In genomic region chr19:60791164-60791563, GRCm38 (mm10) we compare ENCODE assay signal across 8 mouse cellular contexts. TPM values are rescaled to one million over a fixed set of nuclear protein-coding genes. Genes with fewer than 3 reads are reported as not detected.
DNase-seq lines count a peak whose midpoint lies in the region; ATAC-seq and TF ChIP-seq lines count a peak whose summit lies in the region.

No protein-coding gene starts in this region.

- TF ChIP-seq CTCF in heart, postnatal 0 days (IDR thresholded peaks at IDR 0.05; ENCODE audit: low read depth), result no peak
- no peak for TF ChIP-seq CTCF in MEL (IDR thresholded peaks at IDR 0.05 in 2 of 3, conservative IDR thresholded peaks at IDR 0.05 in 1 of 3; ENCODE audit: control insufficient read depth in 1 of 3, insufficient read depth in 1 of 3, low read depth in 2 of 3, low read length in 3 of 3, poor library complexity in 1 of 3, severe bottlenecking in 1 of 3)
- TF ChIP-seq CTCF in liver, postnatal 0 days (IDR thresholded peaks at IDR 0.05; ENCODE audit: low read depth), result no peak

- peak overlapping the region; percentile 99 for H3K27ac ChIP-seq in heart, postnatal 0 days (ENCODE audit: low read depth)
- H3K27ac ChIP-seq in MEL (ENCODE audit: control insufficient read depth, low read depth, low read length), result peak overlapping the region; percentile 96
- peak overlapping the region; percentile 97 for H3K27ac ChIP-seq in forebrain, embryonic 15.5 days (replicated peaks)
- peak overlapping the region; percentile 100 for H3K27ac ChIP-seq in liver, postnatal 0 days (ENCODE audit: low read depth)

- peaks cover 20% of the 10 kb centered on the region for H3K4me1 ChIP-seq in heart, postnatal 0 days (ENCODE audit: control insufficient read depth, insufficient read depth)
- peaks cover 23 to 35% of the 10 kb centered on the region in 2 experiments for H3K4me1 ChIP-seq in MEL (ENCODE audit: control insufficient read depth in 1 of 2, insufficient read depth in 2 of 2, low read length in 2 of 2)
- H3K4me1 ChIP-seq in forebrain, embryonic 15.5 days, result peaks cover 34% of the 10 kb centered on the region
- peaks cover 23% of the 10 kb centered on the region for H3K4me1 ChIP-seq in liver, postnatal 0 days (ENCODE audit: insufficient read depth)

- TF ChIP-seq RAD21 in MEL (IDR thresholded peaks at IDR 0.05; ENCODE audit: low read depth, low read length), result no peak; the same call in 1 of the 2 replicates

- intact Hi-C loops in heart, postnatal 25 days (cut with DNase I), result no loop called here

- H3K79me2 ChIP-seq in MEL (ENCODE audit: control insufficient read depth, insufficient read depth, low read length, poor library complexity), result peaks cover 42% of the 10 kb centered on the region

- H3K27me3 ChIP-seq in heart, postnatal 0 days (ENCODE audit: control insufficient read depth, insufficient read depth, low read length), result no peaks in the 10 kb centered on the region
- no peaks in the 10 kb centered on the region for H3K27me3 ChIP-seq in MEL (ENCODE audit: control insufficient read depth in 1 of 2, insufficient read depth in 2 of 2, low read length in 2 of 2)
- H3K27me3 ChIP-seq in forebrain, embryonic 15.5 days, result no peaks in the 10 kb centered on the region
- H3K27me3 ChIP-seq in liver, postnatal 0 days (ENCODE audit: insufficient read depth, low read length), result no peaks in the 10 kb centered on the region

- no peaks in the 10 kb centered on the region for H3K9me3 ChIP-seq in heart, postnatal 0 days (replicated peaks; ENCODE audit: control insufficient read depth, low read length)
- no peaks in the 10 kb centered on the region for H3K9me3 ChIP-seq in MEL (replicated peaks; ENCODE audit: insufficient read depth, low read length)
- no peaks in the 10 kb centered on the region for H3K9me3 ChIP-seq in forebrain, embryonic 15.5 days
- H3K9me3 ChIP-seq in liver, postnatal 0 days (ENCODE audit: low read length), result no peaks in the 10 kb centered on the region

- no peak for DNase-seq in heart, postnatal 0 days (ENCODE audit: low spot score)
- DNase-seq in heart, postnatal 25 days (ENCODE audit: low spot score), result no peak
- no peak for DNase-seq in MEL (ENCODE audit: low read depth, low spot score)
- no peak for DNase-seq in liver, postnatal 0 days
- DNase-seq in urinary bladder, adult 18-20 months (ENCODE audit: low spot score in 2 of 2), result no peak
- DNase-seq in right cerebral cortex, adult 18-20 months, result no peak
- no peak for DNase-seq in ovary, postnatal 10 days (ENCODE audit: low spot score)

- TF ChIP-seq EP300 in heart, postnatal 0 days (IDR thresholded peaks at IDR 0.05; ENCODE audit: low read depth), result 0 out of 2 replicates have a peak, but pooled peaks have one; percentile 38
- no peak for TF ChIP-seq EP300 in MEL (IDR thresholded peaks at IDR 0.05; ENCODE audit: low read depth in 1 of 2, low read length in 2 of 2)
- no peak for TF ChIP-seq EP300 in liver, postnatal 0 days (IDR thresholded peaks at IDR 0.05; ENCODE audit: low read depth)

- H3K9ac ChIP-seq in heart, postnatal 0 days (replicated peaks; ENCODE audit: low read depth, low read length), result peak overlapping the region; percentile 96
- H3K9ac ChIP-seq in MEL (ENCODE audit: control insufficient read depth, low read depth, low read length, poor library complexity, severe bottlenecking), result peak overlapping the region; percentile 88
- H3K9ac ChIP-seq in forebrain, embryonic 15.5 days (replicated peaks), result peak overlapping the region; percentile 100
- peak overlapping the region; percentile 99 for H3K9ac ChIP-seq in liver, postnatal 0 days (replicated peaks)

- 17% methylated on average over 9 of the region's 9 CpGs for WGBS in heart, postnatal 0 days
- 11% methylated on average over 9 of the region's 9 CpGs for WGBS in forebrain, embryonic 15.5 days
- 16% methylated on average over 9 of the region's 9 CpGs for WGBS in liver, postnatal 0 days (ENCODE audit: insufficient replicate concordance)

- no peak for ATAC-seq in heart, postnatal 0 days (ENCODE audit: insufficient read depth, low read depth)
- ATAC-seq in forebrain, embryonic 15.5 days (replicated peaks), result 0 out of 2 replicates have a peak, but pooled peaks have one; percentile 18
- ATAC-seq in liver, postnatal 0 days, result no peak

- peak overlapping the region; percentile 73 for H3K4me2 ChIP-seq in heart, postnatal 0 days (ENCODE audit: low read depth, low read length)
- peak overlapping the region; percentile 55 for H3K4me2 ChIP-seq in forebrain, embryonic 15.5 days (replicated peaks)
- H3K4me2 ChIP-seq in liver, postnatal 0 days (ENCODE audit: low read depth, low read length), result peak overlapping the region; percentile 75

- TF ChIP-seq POLR2A in MEL (IDR thresholded peaks at IDR 0.05; ENCODE audit: control insufficient read depth in 1 of 2, insufficient read depth in 1 of 2, low read depth in 1 of 2, low read length in 2 of 2, poor library complexity in 1 of 2), result no peak

- H3K4me3 ChIP-seq in heart, postnatal 0 days (ENCODE audit: low read depth, low read length), result peak overlapping the region; percentile 89
- peak overlapping the region; percentile 65 to 87 for H3K4me3 ChIP-seq in MEL (ENCODE audit: control insufficient read depth in 1 of 2, insufficient read depth in 1 of 2, low read depth in 2 of 2, low read length in 2 of 2)
- peak overlapping the region; percentile 100 for H3K4me3 ChIP-seq in forebrain, embryonic 15.5 days
- peak overlapping the region; percentile 72 for H3K4me3 ChIP-seq in liver, postnatal 0 days (ENCODE audit: low read depth, low read length)

- no peaks in the 10 kb centered on the region for H3K36me3 ChIP-seq in heart, postnatal 0 days (replicated peaks; ENCODE audit: control insufficient read depth, insufficient read depth, low read length)
- H3K36me3 ChIP-seq in MEL (ENCODE audit: control insufficient read depth in 1 of 2, insufficient read depth in 2 of 2, low read length in 2 of 2), result peaks cover 17 to 48% of the 10 kb centered on the region in 2 experiments
- H3K36me3 ChIP-seq in forebrain, embryonic 15.5 days, result no peaks in the 10 kb centered on the region
- H3K36me3 ChIP-seq in liver, postnatal 0 days (replicated peaks; ENCODE audit: insufficient read depth, low read length), result no peaks in the 10 kb centered on the region

TF ChIP-seq in MEL, 35 proteins besides CTCF, POLR2A, EP300 and RAD21:
- TF ChIP-seq MAX (IDR thresholded peaks at IDR 0.05; ENCODE audit: low read length), result no peak
- no peak for TF ChIP-seq SMC3 (IDR thresholded peaks at IDR 0.05; ENCODE audit: low read depth, low read length)
- TF ChIP-seq POLR2AphosphoS2 (IDR thresholded peaks at IDR 0.05; ENCODE audit: low read length), result no peak
- no peak for TF ChIP-seq KAT2A (conservative IDR thresholded peaks at IDR 0.05; ENCODE audit: low read depth, low read length)
- TF ChIP-seq USF2 (IDR thresholded peaks at IDR 0.05; ENCODE audit: borderline replicate concordance in 1 of 2, insufficient read depth in 1 of 2, low read depth in 1 of 2, low read length in 2 of 2), result no peak
- no peak for TF ChIP-seq E2F4 (IDR thresholded peaks at IDR 0.05; ENCODE audit: borderline replicate concordance, low read depth, low read length)
- peak; percentile 91 for TF ChIP-seq CHD1 (IDR thresholded peaks at IDR 0.05; ENCODE audit: low read depth, low read length)
- TF ChIP-seq UBTF (IDR thresholded peaks at IDR 0.05; ENCODE audit: borderline replicate concordance, insufficient read depth, low read depth, low read length), result no peak

RNA-seq across cellular contexts. Expression of gene Eif3a, which starts 0.7 kb away (rescaled TPM):
- total RNA-seq in heart, postnatal 0 days (2014; rRNA removed; ENCODE audit: low replicate concordance), result 75.1 and 75.4 TPM in 2 replicates
- 71.0 and 75.5 TPM in 2 replicates for polyA plus RNA-seq in heart, postnatal 0 days (2015; fragmentation: Nextera tagmentation; extraction: Ambion mirVana)
- 100 to 1,000 TPM; 103 to 106 TPM for total RNA-seq in heart, postnatal 25 days (2021)
- total RNA-seq in MEL (2012; rRNA removed), result 331 and 352 TPM in 2 replicates
- polyA plus RNA-seq in MEL (2012; ENCODE audit: insufficient read depth in 1 of 2, insufficient read length in 2 of 2, low read depth in 1 of 2, low replicate concordance in 2 of 2, missing spikeins in 1 of 2), result 100 to 1,000 TPM; 424 to 914 TPM
- 110 and 113 TPM in 2 replicates for polyA plus RNA-seq in forebrain, embryonic 15.5 days (2015; fragmentation: Nextera tagmentation; extraction: Ambion mirVana)
- 48.7 and 54.8 TPM in 2 replicates for polyA plus RNA-seq in liver, postnatal 0 days (2015; fragmentation: Nextera tagmentation; extraction: Ambion mirVana)

RNA-seq across cellular contexts. Expression of gene Fam45a, which starts 20.2 kb away (rescaled TPM):
- total RNA-seq in heart, postnatal 0 days (2014; rRNA removed; ENCODE audit: low replicate concordance), result 14.1 and 23.0 TPM in 2 replicates
- 13.4 and 15.0 TPM in 2 replicates for polyA plus RNA-seq in heart, postnatal 0 days (2015; fragmentation: Nextera tagmentation; extraction: Ambion mirVana)
- 10 to 100 TPM; 15.5 to 17.6 TPM for total RNA-seq in heart, postnatal 25 days (2021)
- 12.1 and 13.0 TPM in 2 replicates for total RNA-seq in MEL (2012; rRNA removed)
- polyA plus RNA-seq in MEL (2012; ENCODE audit: insufficient read depth in 1 of 2, insufficient read length in 2 of 2, low read depth in 1 of 2, low replicate concordance in 2 of 2, missing spikeins in 1 of 2), result 10 to 100 TPM in 1 of 2 experiments, not detected in 1; 20.4 TPM
- 41.4 and 42.9 TPM in 2 replicates for polyA plus RNA-seq in forebrain, embryonic 15.5 days (2015; fragmentation: Nextera tagmentation; extraction: Ambion mirVana)
- polyA plus RNA-seq in liver, postnatal 0 days (2015; fragmentation: Nextera tagmentation; extraction: Ambion mirVana), result 17.3 and 18.9 TPM in 2 replicates

RNA-seq across cellular contexts. Expression of gene Nanos1, which starts 35.4 kb away (rescaled TPM):
- 1.1 and 3.1 TPM in 2 replicates for total RNA-seq in heart, postnatal 0 days (2014; rRNA removed; ENCODE audit: low replicate concordance)
- polyA plus RNA-seq in heart, postnatal 0 days (2015; fragmentation: Nextera tagmentation; extraction: Ambion mirVana), result 0.25 and 0.29 TPM in 2 replicates
- total RNA-seq in heart, postnatal 25 days (2021), result under 1 TPM; 0.11 to 0.29 TPM
- 3.8 and 4.5 TPM in 2 replicates for total RNA-seq in MEL (2012; rRNA removed)
- polyA plus RNA-seq in MEL (2012; ENCODE audit: insufficient read depth in 1 of 2, insufficient read length in 2 of 2, low read depth in 1 of 2, low replicate concordance in 2 of 2, missing spikeins in 1 of 2), result 1 to 10 TPM in 1 of 2 experiments, not detected in 1; 4.6 TPM
- 11.7 and 13.5 TPM in 2 replicates for polyA plus RNA-seq in forebrain, embryonic 15.5 days (2015; fragmentation: Nextera tagmentation; extraction: Ambion mirVana)
- 0.41 and 0.46 TPM in 2 replicates for polyA plus RNA-seq in liver, postnatal 0 days (2015; fragmentation: Nextera tagmentation; extraction: Ambion mirVana)
